Mouse (Mus musculus): ENCODE data around the gene Nop14. TPM values are rescaled to one million over a fixed set of nuclear protein-coding genes. Genes with fewer than 3 reads are reported as not detected.

Gene Nop14
- polyA plus RNA-seq, 1 experiment from 2014 or later = 24.6 TPM

- H3K4me2 ChIP-seq = no peak overlapping the region
- H3K9ac ChIP-seq = no peak overlapping the region
- no peaks in the 10 kb centered on the region for H3K9me3 ChIP-seq (replicated peaks)
- 92% methylated on average over 5 of the region's 5 CpGs for whole genome bisulfite sequencing
- H3K36me3 ChIP-seq (ENCODE audit: poor library complexity, severe bottlenecking) = peaks cover 92% of the 10 kb centered on the region
- no peak overlapping the region for H3K4me3 ChIP-seq
- ATAC-seq = no peak
- no peaks in the 10 kb centered on the region for H3K27me3 ChIP-seq
- no peaks in the 10 kb centered on the region for H3K4me1 ChIP-seq
- H3K27ac ChIP-seq = no peak overlapping the region
Measured at GRCm38 (mm10) chr5:34652961-34653360, 7.0 kb downstream of the Nop14 start.

GRCm38 (mm10) chr5:34647581-34647980 lies 12.4 kb downstream of the Nop14 start:
- Histone ChIP-seq H3K36me3 (ENCODE audit: poor library complexity, severe bottlenecking) (peaks cover 99% of the 10 kb centered on the region), H3K27ac (no peak overlapping the region)
- WGBS = 49% methylated on average over 4 of the region's 4 CpGs

GRCm38 (mm10) chr5:34642932-34643331 lies 17.0 kb downstream of the Nop14 start:
- peaks cover 94% of the 10 kb centered on the region for H3K36me3 ChIP-seq (ENCODE audit: poor library complexity, severe bottlenecking)
- peak; percentile 68; the same call in 1 of the 2 replicates for ATAC-seq
- 63% methylated on average over 5 of the region's 5 CpGs for WGBS

More at GRCm38 (mm10) chr5:34647581-34647980, 12.4 kb downstream of the Nop14 start:
- no peaks in the 10 kb centered on the region for H3K27me3 ChIP-seq
- H3K4me2 ChIP-seq = no peak overlapping the region
- 0 out of 2 replicates have a peak, but pooled peaks have one; percentile 38 for ATAC-seq
- no peak overlapping the region for H3K9ac ChIP-seq
- H3K4me1 ChIP-seq = no peaks in the 10 kb centered on the region
- H3K4me3 ChIP-seq = no peak overlapping the region
- H3K9me3 ChIP-seq (replicated peaks) = no peaks in the 10 kb centered on the region

GRCm38 (mm10) chr5:34641991-34642390 lies 18.0 kb downstream of the Nop14 start:
- Histone ChIP-seq H3K27ac (no peak overlapping the region), H3K4me1 (0 out of 2 replicates have a peak, but pooled peaks cover 4% of the 10 kb centered on the region), H3K9ac (no peak overlapping the region), H3K36me3 (ENCODE audit: poor library complexity, severe bottlenecking) (peaks cover 90% of the 10 kb centered on the region), H3K4me2 (no peak overlapping the region), H3K27me3 (no peaks in the 10 kb centered on the region), H3K9me3 (replicated peaks) (no peaks in the 10 kb centered on the region), H3K4me3 (no peak overlapping the region)
- 81% methylated on average over 3 of the region's 3 CpGs for WGBS
- no peak for ATAC-seq

More at GRCm38 (mm10) chr5:34642932-34643331, 17.0 kb downstream of the Nop14 start:
- H3K27ac ChIP-seq = no peak overlapping the region
- H3K4me3 ChIP-seq = no peak overlapping the region
- H3K27me3 ChIP-seq = no peaks in the 10 kb centered on the region
- no peaks in the 10 kb centered on the region for H3K4me1 ChIP-seq
- no peaks in the 10 kb centered on the region for H3K9me3 ChIP-seq (replicated peaks)
- no peak overlapping the region for H3K4me2 ChIP-seq
- no peak overlapping the region for H3K9ac ChIP-seq

GRCm38 (mm10) chr5:34637591-34638156 lies 22.3 kb downstream of the Nop14 start:
- Histone ChIP-seq H3K9ac (peak overlapping the region; percentile 81; the same call in 1 of the 2 replicates), H3K4me1 (peaks cover 23% of the 10 kb centered on the region), H3K27me3 (no peaks in the 10 kb centered on the region), H3K9me3 (replicated peaks) (no peaks in the 10 kb centered on the region), H3K27ac (no peak overlapping the region), H3K4me3 (no peak overlapping the region), H3K4me2 (peak overlapping the region; percentile 91), H3K36me3 (ENCODE audit: poor library complexity, severe bottlenecking) (peaks cover 75% of the 10 kb centered on the region)
- WGBS = 82% methylated on average over 7 of the region's 7 CpGs
- ATAC-seq = no peak

- peak within 1 kb of the TSS; percentile 61 for H3K4me3 ChIP-seq
- peak within 1 kb of the TSS; percentile 84 for H3K27ac ChIP-seq
- under 1% methylated on average over 48 of the region's 48 CpGs for WGBS
- H3K4me1 ChIP-seq = peaks cover 23% of the 10 kb centered on the region
- no peaks in the 10 kb centered on the region for H3K27me3 ChIP-seq
- peaks cover 81% of the 10 kb centered on the region for H3K36me3 ChIP-seq (ENCODE audit: poor library complexity, severe bottlenecking)
- peak within 1 kb of the TSS; percentile 81 for H3K9ac ChIP-seq
- no peaks in the 10 kb centered on the region for H3K9me3 ChIP-seq (replicated peaks)
- ATAC-seq = peak; percentile 92
- H3K4me2 ChIP-seq = peak within 1 kb of the TSS; percentile 91
Measured at GRCm38 (mm10) chr5:34636481-34637287, 23.3 kb downstream of the Nop14 start, which contains the start of gene Mfsd10. Gene Mfsd10 (minus strand): TSS chr5:34637212.

- Histone ChIP-seq H3K36me3 (ENCODE audit: poor library complexity, severe bottlenecking) (peaks cover 81% of the 10 kb centered on the region), H3K27me3 (no peaks in the 10 kb centered on the region), H3K9ac (peak overlapping the region; percentile 81), H3K4me1 (peaks cover 23% of the 10 kb centered on the region), H3K9me3 (replicated peaks) (no peaks in the 10 kb centered on the region), H3K4me2 (peak overlapping the region; percentile 91), H3K27ac (peak overlapping the region; percentile 2; the same call in 1 of the 2 replicates), H3K4me3 (peak overlapping the region; percentile 61)
- WGBS = 64% methylated on average over 10 of the region's 10 CpGs
- ATAC-seq = no peak
Measured at GRCm38 (mm10) chr5:34635665-34636192, 24.2 kb downstream of the Nop14 start.

GRCm38 (mm10) chr5:34634746-34635400 lies 25.1 kb downstream of the Nop14 start:
- Histone ChIP-seq H3K4me3 (no peak overlapping the region), H3K27ac (no peak overlapping the region; the same call in 1 of the 2 replicates), H3K9ac (0 out of 2 replicates have a peak overlapping the region, but pooled peaks have one; percentile 7), H3K4me1 (peaks cover 23% of the 10 kb centered on the region), H3K36me3 (ENCODE audit: poor library complexity, severe bottlenecking) (peaks cover 81% of the 10 kb centered on the region), H3K27me3 (no peaks in the 10 kb centered on the region), H3K9me3 (replicated peaks) (no peaks in the 10 kb centered on the region), H3K4me2 (no peak overlapping the region)
- 91% methylated on average over 13 of the region's 13 CpGs for WGBS
- no peak for ATAC-seq

- ATAC-seq = no peak
- H3K4me2 ChIP-seq = no peak overlapping the region
- H3K27me3 ChIP-seq = no peaks in the 10 kb centered on the region
- H3K9ac ChIP-seq = no peak overlapping the region
- no peaks in the 10 kb centered on the region for H3K9me3 ChIP-seq (replicated peaks)
- peaks cover 23% of the 10 kb centered on the region for H3K4me1 ChIP-seq
- H3K4me3 ChIP-seq = no peak overlapping the region
- H3K36me3 ChIP-seq (ENCODE audit: poor library complexity, severe bottlenecking) = peaks cover 81% of the 10 kb centered on the region
- 81% methylated on average over 4 of the region's 4 CpGs for WGBS
- no peak overlapping the region for H3K27ac ChIP-seq
Measured at GRCm38 (mm10) chr5:34633641-34634040, 26.3 kb downstream of the Nop14 start.

- no peak for ATAC-seq
Measured at GRCm38 (mm10) chr5:34632996-34633395, 27.0 kb downstream of the Nop14 start.

GRCm38 (mm10) chr5:34609966-34610365 lies 50.0 kb downstream of the Nop14 start:
- no peaks in the 10 kb centered on the region for H3K4me1 ChIP-seq
- H3K9ac ChIP-seq = no peak overlapping the region
- H3K4me3 ChIP-seq = no peak overlapping the region
- WGBS = 94% methylated on average over 4 of the region's 4 CpGs
- no peaks in the 10 kb centered on the region for H3K27me3 ChIP-seq
- H3K9me3 ChIP-seq (replicated peaks) = no peaks in the 10 kb centered on the region
- ATAC-seq = no peak
- no peak overlapping the region for H3K4me2 ChIP-seq
- peaks cover 80% of the 10 kb centered on the region for H3K36me3 ChIP-seq (ENCODE audit: poor library complexity, severe bottlenecking)
- H3K27ac ChIP-seq = no peak overlapping the region

More at GRCm38 (mm10) chr5:34632996-34633395, 27.0 kb downstream of the Nop14 start:
- no peak overlapping the region for H3K4me2 ChIP-seq
- peaks cover 81% of the 10 kb centered on the region for H3K36me3 ChIP-seq (ENCODE audit: poor library complexity, severe bottlenecking)
- no peak overlapping the region for H3K4me3 ChIP-seq
- no peaks in the 10 kb centered on the region for H3K9me3 ChIP-seq (replicated peaks)
- peaks cover 23% of the 10 kb centered on the region for H3K4me1 ChIP-seq
- no peaks in the 10 kb centered on the region for H3K27me3 ChIP-seq
- H3K27ac ChIP-seq = no peak overlapping the region
- 90% methylated on average over 2 of the region's 2 CpGs for WGBS
- no peak overlapping the region for H3K9ac ChIP-seq

Measured in forebrain, embryonic 13.5 days (tissue).